Mouse (Mus musculus): ENCODE measurements around the gene Art1. TPM values are rescaled to one million over a fixed set of nuclear protein-coding genes. Genes with fewer than 3 reads are reported as not detected.

Art1 gene
- polyA plus RNA-seq (2012; rRNA removed): 6.7 and 9.4 TPM in 2 replicates

- TF ChIP-seq POLR2A (IDR thresholded peaks at IDR 0.05; ENCODE audit: control insufficient read depth, low read depth, low read length) (no peak), CTCF (IDR thresholded peaks at IDR 0.05; ENCODE audit: control insufficient read depth, insufficient read depth, insufficient replicate concordance, low read depth, low read length) (no peak)
- no peak within 1 kb of the TSS for H3K27ac ChIP-seq (ENCODE audit: control insufficient read depth, insufficient read depth, low read depth, low read length)
- H3K36me3 ChIP-seq (ENCODE audit: control insufficient read depth, insufficient read depth, low read length): no peaks in the 10 kb centered on the region
- no peak within 1 kb of the TSS for H3K4me3 ChIP-seq (ENCODE audit: control insufficient read depth, low read depth, low read length)
- H3K4me1 ChIP-seq (ENCODE audit: control insufficient read depth, insufficient read depth, low read length): peaks cover 22% of the 10 kb centered on the region
- no peaks in the 10 kb centered on the region for H3K27me3 ChIP-seq (ENCODE audit: control insufficient read depth, insufficient read depth, low read length)
Observed at GRCm38 (mm10) chr7:102101487-102101886, at the start of gene Art1. Gene Art1, plus strand, starts transcription at chr7:102101743.

GRCm38 (mm10) chr7:102061353-102061752 lies 40.2 kb upstream of the Art1 start:
- TF ChIP-seq CTCF (IDR thresholded peaks at IDR 0.05; ENCODE audit: control insufficient read depth, insufficient read depth, insufficient replicate concordance, low read depth, low read length) (no peak), POLR2A (IDR thresholded peaks at IDR 0.05; ENCODE audit: control insufficient read depth, low read depth, low read length) (no peak)
- no peak overlapping the region for H3K27ac ChIP-seq (ENCODE audit: control insufficient read depth, insufficient read depth, low read depth, low read length)
- H3K4me3 ChIP-seq (ENCODE audit: control insufficient read depth, low read depth, low read length): no peak overlapping the region
- H3K4me1 ChIP-seq (ENCODE audit: control insufficient read depth, insufficient read depth, low read length): peaks cover 2% of the 10 kb centered on the region; the same call in 1 of the 2 replicates
- no peaks in the 10 kb centered on the region for H3K27me3 ChIP-seq (ENCODE audit: control insufficient read depth, insufficient read depth, low read length)
- no peaks in the 10 kb centered on the region for H3K36me3 ChIP-seq (ENCODE audit: control insufficient read depth, insufficient read depth, low read length)

GRCm38 (mm10) chr7:102062203-102062602 lies 39.3 kb upstream of the Art1 start:
- Histone ChIP-seq H3K4me1 (ENCODE audit: control insufficient read depth, insufficient read depth, low read length) (peaks cover 4% of the 10 kb centered on the region), H3K27me3 (ENCODE audit: control insufficient read depth, insufficient read depth, low read length) (no peaks in the 10 kb centered on the region), H3K27ac (ENCODE audit: control insufficient read depth, insufficient read depth, low read depth, low read length) (no peak overlapping the region), H3K4me3 (ENCODE audit: control insufficient read depth, low read depth, low read length) (no peak overlapping the region), H3K36me3 (ENCODE audit: control insufficient read depth, insufficient read depth, low read length) (no peaks in the 10 kb centered on the region)
- TF ChIP-seq POLR2A (IDR thresholded peaks at IDR 0.05; ENCODE audit: control insufficient read depth, low read depth, low read length) (no peak), CTCF (IDR thresholded peaks at IDR 0.05; ENCODE audit: control insufficient read depth, insufficient read depth, insufficient replicate concordance, low read depth, low read length) (no peak)

- H3K4me3 ChIP-seq (ENCODE audit: control insufficient read depth, low read depth, low read length): peak overlapping the region; percentile 87
- H3K27me3 ChIP-seq (ENCODE audit: control insufficient read depth, insufficient read depth, low read length): no peaks in the 10 kb centered on the region
- H3K36me3 ChIP-seq (ENCODE audit: control insufficient read depth, insufficient read depth, low read length): no peaks in the 10 kb centered on the region
- TF ChIP-seq POLR2A (IDR thresholded peaks at IDR 0.05; ENCODE audit: control insufficient read depth, low read depth, low read length) (no peak), CTCF (IDR thresholded peaks at IDR 0.05; ENCODE audit: control insufficient read depth, insufficient read depth, insufficient replicate concordance, low read depth, low read length) (no peak)
- H3K4me1 ChIP-seq (ENCODE audit: control insufficient read depth, insufficient read depth, low read length): peaks cover 4% of the 10 kb centered on the region
- no peak overlapping the region for H3K27ac ChIP-seq (ENCODE audit: control insufficient read depth, insufficient read depth, low read depth, low read length)
Observed at GRCm38 (mm10) chr7:102063891-102064290, 37.7 kb upstream of the Art1 start.

GRCm38 (mm10) chr7:102064655-102065045 lies 36.9 kb upstream of the Art1 start:
- no peak for TF ChIP-seq CTCF (IDR thresholded peaks at IDR 0.05; ENCODE audit: control insufficient read depth, insufficient read depth, insufficient replicate concordance, low read depth, low read length)
- TF ChIP-seq POLR2A (IDR thresholded peaks at IDR 0.05; ENCODE audit: control insufficient read depth, low read depth, low read length): no peak
- Histone ChIP-seq H3K27me3 (ENCODE audit: control insufficient read depth, insufficient read depth, low read length) (no peaks in the 10 kb centered on the region), H3K4me3 (ENCODE audit: control insufficient read depth, low read depth, low read length) (peak overlapping the region; percentile 87), H3K27ac (ENCODE audit: control insufficient read depth, insufficient read depth, low read depth, low read length) (peak overlapping the region; percentile 78), H3K4me1 (ENCODE audit: control insufficient read depth, insufficient read depth, low read length) (peaks cover 4% of the 10 kb centered on the region), H3K36me3 (ENCODE audit: control insufficient read depth, insufficient read depth, low read length) (no peaks in the 10 kb centered on the region)

- Histone ChIP-seq H3K4me1 (ENCODE audit: control insufficient read depth, insufficient read depth, low read length) (peaks cover 4% of the 10 kb centered on the region), H3K27me3 (ENCODE audit: control insufficient read depth, insufficient read depth, low read length) (no peaks in the 10 kb centered on the region), H3K4me3 (ENCODE audit: control insufficient read depth, low read depth, low read length) (peak within 1 kb of the TSS; percentile 87), H3K27ac (ENCODE audit: control insufficient read depth, insufficient read depth, low read depth, low read length) (peak within 1 kb of the TSS; percentile 88), H3K36me3 (ENCODE audit: control insufficient read depth, insufficient read depth, low read length) (no peaks in the 10 kb centered on the region)
- TF ChIP-seq POLR2A (IDR thresholded peaks at IDR 0.05; ENCODE audit: control insufficient read depth, low read depth, low read length): peak; percentile 77
- TF ChIP-seq CTCF (IDR thresholded peaks at IDR 0.05; ENCODE audit: control insufficient read depth, insufficient read depth, insufficient replicate concordance, low read depth, low read length): no peak
Observed at GRCm38 (mm10) chr7:102065046-102065891, 36.3 kb upstream of the Art1 start, which contains the start of the genes Rnf121, Xndc1 and Xntrpc. Gene Rnf121, minus strand, starts transcription at chr7:102065469. Gene Xndc1, plus strand, starts transcription at chr7:102065511. Gene Xntrpc, plus strand, starts transcription at chr7:102065713.

GRCm38 (mm10) chr7:102066363-102066762 lies 35.2 kb upstream of the Art1 start:
- H3K4me1 ChIP-seq (ENCODE audit: control insufficient read depth, insufficient read depth, low read length): peaks cover 4% of the 10 kb centered on the region
- H3K27me3 ChIP-seq (ENCODE audit: control insufficient read depth, insufficient read depth, low read length): no peaks in the 10 kb centered on the region
- H3K27ac ChIP-seq (ENCODE audit: control insufficient read depth, insufficient read depth, low read depth, low read length): 0 out of 2 replicates have a peak overlapping the region, but pooled peaks have one; percentile 29
- no peaks in the 10 kb centered on the region for H3K36me3 ChIP-seq (ENCODE audit: control insufficient read depth, insufficient read depth, low read length)
- H3K4me3 ChIP-seq (ENCODE audit: control insufficient read depth, low read depth, low read length): peak overlapping the region; percentile 76
- TF ChIP-seq CTCF (IDR thresholded peaks at IDR 0.05; ENCODE audit: control insufficient read depth, insufficient read depth, insufficient replicate concordance, low read depth, low read length) (no peak), POLR2A (IDR thresholded peaks at IDR 0.05; ENCODE audit: control insufficient read depth, low read depth, low read length) (no peak)

All from testis, adult 2 months (tissue).